Mouse (Mus musculus) liver, embryonic 14.5 days (tissue): ENCODE measurements around the gene Tmod4. TPM values are rescaled to one million over a fixed set of nuclear protein-coding genes. Genes with fewer than 3 reads are reported as not detected.
"Not testable (repeated sequence)": the region's sequence is repeated elsewhere in the genome, so short reads cannot be mapped to it uniquely, and the experiment has no call there.

ENCODE experiments used
- ATAC-seq: fragments of 200-750 bp; cut with Nextera tagmentation; 2 replicates; pipeline ENCODE4 v1.8.0; 2017; ENCODE audit warnings: moderate number of reproducible peaks, mild to moderate bottlenecking, moderate library complexity; ENCODE audit not compliant: insufficient read depth
- DNase-seq, 3 experiments: peaks; one replicate each; pipeline ENCODE4 v3.0.0-alpha.2; 2012 to 2013; ENCODE audit warnings: low read depth in 3 of 3, low spot score in 3 of 3
- H3K27ac ChIP-seq: fragments of 300-500 bp; sonication (generic); 2 replicates; pipeline ENCODE4 v1.5.1; 2014; ENCODE audit warnings: moderate library complexity, mild to moderate bottlenecking, control low read depth, inconsistent platforms
- H3K27me3 ChIP-seq: fragments of 300-500 bp; sonication (generic); 2 replicates; pipeline ENCODE4 v1.6.1; 2014; ENCODE audit warnings: mild to moderate bottlenecking, low read length, moderate library complexity; ENCODE audit not compliant: control insufficient read depth, insufficient read depth
- H3K36me3 ChIP-seq: fragments of 300-500 bp; sonication (generic); replicated peaks from 2 replicates; pipeline ENCODE4 v1.6.1; 2014; ENCODE audit warnings: low read depth; ENCODE audit not compliant: control insufficient read depth, insufficient read depth
- H3K4me1 ChIP-seq, 2 experiments: fragments of 200-500 bp in 1 of 2; fragments of 300-500 bp in 1 of 2; sonication (generic) in 1 of 2; replicated peaks; 2 replicates each; pipeline ENCODE4 v1.6.1; 2012 to 2014; ENCODE audit warnings: antibody characterized with exemption in 1 of 2, inconsistent platforms in 1 of 2, low read length in 1 of 2; ENCODE audit not compliant: control insufficient read depth in 2 of 2, insufficient read depth in 2 of 2
- H3K4me2 ChIP-seq: fragments of 300-500 bp; sonication (generic); 2 replicates; pipeline ENCODE4 v1.6.1; 2014; ENCODE audit warnings: low read depth, mild to moderate bottlenecking, control low read depth, moderate library complexity
- H3K4me3 ChIP-seq, 2 experiments: fragments of 200-500 bp in 1 of 2; fragments of 300-500 bp in 1 of 2; sonication (generic) in 1 of 2; 2 replicates each; pipeline ENCODE4 v1.5.1; 2012 to 2014; ENCODE audit warnings: low read depth in 2 of 2, low read length in 2 of 2, mild to moderate bottlenecking in 2 of 2, control low read depth in 1 of 2, inconsistent platforms in 1 of 2, moderate library complexity in 1 of 2; ENCODE audit not compliant: insufficient read depth in 1 of 2
- H3K9ac ChIP-seq: fragments of 300-500 bp; sonication (generic); replicated peaks from 2 replicates; pipeline ENCODE4 v1.6.1; 2014; ENCODE audit warnings: mild to moderate bottlenecking, control low read depth, moderate library complexity
- H3K9me3 ChIP-seq: fragments of 300-500 bp; sonication (generic); 2 replicates; pipeline ENCODE4 v1.6.1; 2016; ENCODE audit warnings: low read length, mixed read lengths; ENCODE audit not compliant: control insufficient read depth
- CTCF ChIP-seq: IDR thresholded peaks from 2 replicates; pipeline ENCODE4 v1.5.1; 2016; ENCODE audit warnings: antibody characterized with exemption, low read depth, control low read depth
- EP300 ChIP-seq: IDR thresholded peaks from 2 replicates; pipeline ENCODE4 v1.6.1; 2016; ENCODE audit warnings: antibody characterized with exemption, low read depth
- WGBS: fragments of 180-500 bp; shearing (Covaris S2); extraction: QIAGEN DNeasy Blood & Tissue Kit; methylation state at CpG from one replicate; pipeline ENCODE4 v1.1.7; 2014; ENCODE audit not compliant: insufficient replicate concordance; 5-methylcytosine and 5-hydroxymethylcytosine counted together
- polyA plus RNA-seq, 2 experiments: library from polyadenylated mRNA; depleted of rRNA in 1 of 2; stranded (reverse) in 1 of 2; unstranded in 1 of 2; fragments of >200 nt; fragmentation: Nextera tagmentation in 1 of 2; extraction: Ambion mirVana in 1 of 2; gene quantifications; 2 replicates each; pipeline versions ENCODE4 v1.2.1 to v1.2.3; 2012 to 2014

Gene Tmod4
- polyA plus RNA-seq, 2 experiments, result 0.15 to 0.32 TPM

DNA sequence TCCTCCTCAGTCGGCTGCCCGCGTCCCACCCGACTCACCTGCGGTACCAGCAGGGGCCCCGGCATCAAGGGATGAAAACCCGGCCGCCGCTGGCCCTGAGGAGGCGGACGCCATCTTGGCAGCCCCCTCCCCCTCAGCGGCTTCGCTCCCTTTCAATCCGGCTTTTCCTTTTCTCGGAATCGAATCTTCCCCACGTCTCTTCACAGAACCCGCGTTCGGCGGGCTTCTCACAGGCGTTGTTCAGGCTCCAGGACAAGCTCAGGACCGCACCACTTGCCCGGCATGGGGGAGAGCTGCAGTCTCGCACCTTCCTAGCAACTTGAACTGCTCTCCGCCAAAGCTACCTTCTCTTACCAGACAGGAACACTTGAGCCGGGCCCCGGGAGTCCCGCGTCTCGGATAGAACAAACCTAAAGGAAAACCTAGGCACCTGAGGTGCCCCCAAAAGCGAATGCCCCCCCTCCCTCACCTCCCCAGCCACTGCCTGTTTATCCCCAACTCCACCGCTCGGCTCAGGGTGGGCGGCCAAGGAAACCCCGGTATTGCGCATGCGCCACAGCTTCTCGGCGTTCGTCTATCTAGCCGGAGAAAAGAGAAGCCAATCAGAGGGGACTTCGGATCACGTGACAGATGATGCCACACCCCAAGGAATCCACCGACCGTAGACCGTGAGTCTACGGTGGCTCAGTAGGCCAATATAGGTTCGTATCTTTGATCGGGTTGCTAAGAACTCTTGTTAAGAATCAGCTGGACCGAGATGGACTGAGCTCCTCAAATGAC is 17.7 kb upstream of the Tmod4 start, which contains the start of gene Pip5k1a:
Gene Pip5k1a (minus strand): TSS at position 593 of the 780 bp plus-strand sequence.
- peak within 1 kb of the TSS; percentile 67 to 91 for H3K4me3 ChIP-seq
- H3K27me3 ChIP-seq, result no peaks in the 10 kb centered on the region
- H3K9ac ChIP-seq, result peak within 1 kb of the TSS; percentile 76
- under 1% methylated on average over 51 of the region's 51 CpGs for WGBS
- peaks cover 7 to 23% of the 10 kb centered on the region in 2 experiments for H3K4me1 ChIP-seq
- TF ChIP-seq EP300, result peak; percentile 21; the same call in 1 of the 2 replicates
- TF ChIP-seq CTCF, result peak; percentile 51
- H3K36me3 ChIP-seq, result no peaks in the 10 kb centered on the region
- DNase-seq (peak; percentile 98 to 99 (median 99)), ATAC-seq (peak; percentile 83)
- H3K4me2 ChIP-seq, result peak within 1 kb of the TSS; percentile 97
- no peaks in the 10 kb centered on the region for H3K9me3 ChIP-seq
- H3K27ac ChIP-seq, result peak within 1 kb of the TSS; percentile 85

DNA sequence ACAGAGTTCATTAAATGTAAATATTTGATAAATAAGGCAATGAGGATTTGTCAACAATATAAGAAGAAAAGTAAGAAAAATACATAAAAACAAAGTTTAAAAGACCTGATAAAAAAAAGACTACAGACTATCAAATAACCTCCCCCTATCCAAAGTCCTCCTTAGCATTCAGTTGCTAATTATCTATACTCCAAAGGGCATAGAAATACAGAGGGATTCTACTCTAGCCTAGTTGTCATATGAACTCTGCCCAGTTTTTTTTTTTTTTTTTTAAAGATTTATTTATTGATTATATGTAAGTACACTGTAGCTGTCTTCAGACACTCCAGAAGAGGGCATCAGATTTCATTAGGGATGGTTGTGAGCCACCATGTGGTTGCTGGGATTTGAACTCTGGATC is 17.0 kb upstream of the Tmod4 start:
- H3K4me2 ChIP-seq, result peak overlapping the region; percentile 84
- peak overlapping the region in 1 of 2 experiments; percentile 67; a peak in 2 of 4 replicates for H3K4me3 ChIP-seq
- H3K9ac ChIP-seq, result peak overlapping the region; percentile 64
- peaks cover 10 to 26% of the 10 kb centered on the region in 2 experiments for H3K4me1 ChIP-seq
- not testable (repeated sequence) for H3K27me3 ChIP-seq, ATAC-seq, H3K9me3 ChIP-seq, H3K36me3 ChIP-seq, DNase-seq
- H3K27ac ChIP-seq, result peak overlapping the region; percentile 62

DNA sequence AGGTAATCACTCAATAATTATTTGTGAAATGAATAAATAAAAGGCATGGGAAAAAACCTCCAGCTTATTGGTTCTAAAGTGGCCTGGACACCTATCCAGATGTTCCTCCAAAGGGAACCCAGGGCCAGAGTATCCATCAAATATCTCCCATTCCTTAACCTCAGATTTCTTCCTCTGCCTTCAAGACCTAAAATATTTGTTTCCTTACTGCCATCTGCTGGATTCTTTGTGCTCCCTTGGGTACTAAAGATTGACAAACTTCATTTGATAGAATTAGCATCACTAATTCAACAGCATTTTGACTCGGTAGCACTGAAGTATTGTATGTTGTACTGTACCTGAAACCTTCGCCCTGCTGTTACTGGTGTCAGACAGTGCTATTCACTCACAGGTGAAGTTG is 16.4 kb upstream of the Tmod4 start:
- Histone ChIP-seq H3K36me3 (no peaks in the 10 kb centered on the region), H3K9ac (no peak overlapping the region), H3K27me3 (no peaks in the 10 kb centered on the region), H3K9me3 (no peaks in the 10 kb centered on the region), H3K4me1 (peaks cover 11 to 28% of the 10 kb centered on the region in 2 experiments), H3K4me3 (no peak overlapping the region), H3K27ac (no peak overlapping the region), H3K4me2 (no peak overlapping the region)
- ATAC-seq, result no peak
- no peak for TF ChIP-seq EP300
- peak; percentile 33; the same call in 1 of the 2 replicates for TF ChIP-seq CTCF
- peak in 1 of 3 experiments; percentile 14 for DNase-seq
- 65% methylated on average over 2 of the region's 2 CpGs for WGBS

GRCm38 (mm10) chr3:95110911-95111726 is 13.2 kb upstream of the Tmod4 start, which contains the start of gene Vps72:
Gene Vps72 (plus strand): TSS chr3:95111022.
- Histone ChIP-seq H3K4me3 (peak within 1 kb of the TSS; percentile 94 to 97), H3K4me2 (peak within 1 kb of the TSS; percentile 67), H3K4me1 (peaks cover 4 to 17% of the 10 kb centered on the region in 2 experiments; a peak in 3 of 4 replicates), H3K27me3 (no peaks in the 10 kb centered on the region), H3K9ac (peak within 1 kb of the TSS; percentile 88), H3K36me3 (no peaks in the 10 kb centered on the region; the same call in 1 of the 2 replicates), H3K27ac (peak within 1 kb of the TSS; percentile 88), H3K9me3 (no peaks in the 10 kb centered on the region)
- DNase-seq (peak; percentile 65 to 76 (median 73)), ATAC-seq (peak; percentile 65)
- WGBS, result under 1% methylated on average over 54 of the region's 54 CpGs
- TF ChIP-seq CTCF (no peak), EP300 (no peak)

DNA sequence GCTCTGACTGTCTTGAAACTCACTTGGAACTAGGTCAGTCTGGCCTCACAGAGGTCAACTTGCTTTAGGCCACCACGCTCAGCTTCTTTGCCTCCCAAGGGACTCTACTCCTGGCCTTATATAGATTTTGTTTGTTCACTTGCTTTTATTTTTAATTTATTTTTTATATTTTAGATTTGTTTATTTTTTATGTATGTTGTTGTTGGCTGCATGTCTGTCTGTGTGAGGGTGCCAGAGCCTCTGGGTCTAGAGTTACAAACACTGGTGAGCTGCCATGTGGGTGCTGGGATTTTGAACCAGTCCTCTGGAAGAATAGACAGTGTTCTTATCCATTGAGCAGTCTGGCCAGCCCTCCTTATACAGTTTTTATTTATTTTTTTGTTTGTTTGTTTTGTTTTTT is 11.5 kb upstream of the Tmod4 start:
- TF ChIP-seq EP300 (no peak), CTCF (no peak)
- no peak for ATAC-seq
- DNase-seq, result no peak
- Histone ChIP-seq H3K4me3 (no peak overlapping the region), H3K27ac (no peak overlapping the region), H3K9ac (no peak overlapping the region), H3K9me3 (no peaks in the 10 kb centered on the region), H3K4me2 (no peak overlapping the region), H3K4me1 (peaks cover 4 to 15% of the 10 kb centered on the region in 2 experiments; a peak in 3 of 4 replicates), H3K27me3 (no peaks in the 10 kb centered on the region), H3K36me3 (no peaks in the 10 kb centered on the region; the same call in 1 of the 2 replicates)
- 97% methylated on average over 1 of the region's 1 CpGs for WGBS
